Mouse (Mus musculus): ENCODE results near the gene Aldh1l1.

- no peak for TF ChIP-seq CTCF (IDR thresholded peaks at IDR 0.05; ENCODE audit: low read depth, low read length)
- TF ChIP-seq TAL1 (conservative IDR thresholded peaks at IDR 0.05; ENCODE audit: low read depth, low read length) = no peak
These were observed 14.1 kb upstream of the Aldh1l1 start for GRCm38 (mm10) chr6:90472079-90472478.

Data from G1E (cell line).